Mouse (Mus musculus) central nervous system, embryonic 11.5 days (tissue): Measurements from ENCODE around the gene Dock2. TPM values are rescaled to one million over a fixed set of nuclear protein-coding genes. Genes with fewer than 3 reads are reported as not detected.

ENCODE experiments used
- polyA plus RNA-seq: library from polyadenylated mRNA; depleted of rRNA; stranded (reverse); fragments of >200 nt; gene quantifications from 2 replicates; pipeline ENCODE4 v1.2.3, GENCODE M21; 2012; rRNA removed

The Dock2 gene
- 0.60 and 0.62 TPM in 2 replicates for polyA plus RNA-seq

GRCm38 (mm10) chr11:34783587-34784043, at the start of gene Dock2:
TSS of gene Dock2 (minus strand) at chr11:34783892.

DNA sequence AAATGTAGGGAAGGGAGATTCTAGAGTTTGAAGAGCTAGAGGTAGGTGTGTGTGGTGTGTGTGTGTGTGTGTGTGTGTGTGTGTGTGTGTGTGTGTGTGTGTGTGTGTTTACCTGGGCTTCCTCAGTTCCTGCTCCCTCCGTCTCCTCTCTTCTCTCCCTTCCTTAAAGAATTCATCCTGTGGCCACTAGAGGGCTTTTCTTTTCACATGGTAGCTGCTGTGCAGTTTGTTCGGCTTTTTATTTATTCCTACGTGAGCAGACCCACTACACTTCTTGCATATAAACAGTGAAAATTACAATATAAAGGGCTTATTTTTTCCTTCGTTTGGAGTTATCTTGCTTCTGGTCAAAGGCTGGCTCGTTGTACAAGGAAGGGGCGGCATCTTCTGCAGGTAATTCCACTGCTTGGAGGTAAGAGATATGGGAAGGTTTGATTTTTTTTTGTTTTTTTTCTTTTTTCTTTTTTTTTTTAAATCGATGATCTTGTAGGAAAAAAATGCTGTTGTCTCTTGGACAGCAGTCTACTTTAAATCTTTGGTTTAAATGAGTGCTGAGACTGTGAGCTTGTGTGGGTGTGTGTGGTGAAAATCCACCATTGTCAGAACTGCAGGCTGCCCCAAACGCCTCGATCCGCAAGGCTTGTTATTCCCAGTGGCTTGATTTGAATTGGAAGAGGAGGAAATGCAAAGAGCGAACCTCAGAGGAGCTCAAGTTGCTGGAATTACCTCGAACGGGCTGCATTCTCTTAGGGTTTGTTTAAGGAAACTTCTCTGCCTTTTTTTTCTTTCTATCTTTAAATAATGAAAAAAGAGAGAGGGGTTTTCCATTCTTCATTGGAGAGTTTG, 468.9 kb downstream of the Dock2 start, which contains the start of gene Fam196b:
Fam196b (plus strand) TSS at position 289 of the 846 bp plus-strand sequence.

DNA sequence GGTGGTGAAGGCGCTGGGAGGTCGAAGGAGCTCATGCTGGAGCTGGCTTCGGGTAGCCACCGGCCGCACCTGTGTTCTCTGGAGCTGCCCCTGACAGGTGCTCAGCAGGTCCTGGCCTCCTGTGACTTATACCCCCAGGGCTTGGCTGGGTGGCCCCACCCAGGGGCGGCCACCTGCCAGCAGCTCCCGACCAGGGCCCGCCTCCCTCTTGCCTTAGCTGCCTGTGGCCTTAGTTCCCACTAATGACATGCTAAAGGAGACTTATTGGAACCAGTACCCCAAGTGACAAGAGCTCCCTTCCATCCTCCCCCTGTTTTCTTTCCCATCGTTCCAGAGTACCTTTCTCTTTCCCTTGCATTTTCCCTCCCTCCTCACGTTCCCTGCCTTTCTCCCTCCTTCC, 575.7 kb downstream of the Dock2 start, which contains the start of gene Foxi1:
Foxi1 (minus strand) TSS at position 101 of the 400 bp plus-strand sequence.

Other genes starting within 250 kb of the Dock2 start
- 28.3 and 35.8 TPM in 2 replicates for gene Spdl1, start 49.7 kb upstream of the Dock2 start, polyA plus RNA-seq